Mouse (Mus musculus): ENCODE measurements around the gene Tceanc. TPM values are rescaled to one million over a fixed set of nuclear protein-coding genes. Genes with fewer than 3 reads are reported as not detected.

Tceanc gene
- 7.2 and 8.2 TPM in 2 replicates for polyA plus RNA-seq (2015; fragmentation: Nextera tagmentation; extraction: Ambion mirVana)

DNA sequence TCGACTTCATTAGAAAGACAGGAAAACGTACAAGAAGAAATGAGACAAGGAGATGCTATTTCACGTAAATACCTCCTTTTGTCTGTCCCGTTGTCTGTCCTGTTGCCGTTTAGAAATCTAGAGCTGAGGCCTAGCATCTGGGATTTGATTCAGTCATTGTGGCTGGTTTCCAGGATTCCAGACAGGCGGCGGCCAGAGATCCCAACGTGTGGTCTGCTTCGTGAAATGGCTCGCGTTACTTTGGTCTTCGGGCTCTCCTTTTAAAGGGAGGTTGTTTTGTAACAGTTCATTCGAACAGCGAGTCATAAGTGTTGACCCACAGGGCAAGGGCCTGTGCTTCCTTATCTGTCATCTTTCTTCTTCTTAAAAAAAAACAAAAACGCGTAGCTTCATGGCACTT, at the start of gene Tceanc:
Gene Tceanc, minus strand, starts transcription at position 223 of the 400 bp plus-strand sequence.
- Histone ChIP-seq H3K36me3 (no peaks in the 10 kb centered on the region), H3K4me3 (no peak within 1 kb of the TSS), H3K4me1 (no peaks in the 10 kb centered on the region), H3K9ac (no peak within 1 kb of the TSS), H3K27me3 (peaks cover 10% of the 10 kb centered on the region), H3K27ac (no peak within 1 kb of the TSS), H3K9me3 (no peaks in the 10 kb centered on the region), H3K4me2 (no peak within 1 kb of the TSS)
- WGBS, result 65% methylated on average over 16 of the region's 16 CpGs
- ATAC-seq (ENCODE audit: insufficient number of reproducible peaks, low FRiP score, low TSS enrichment, low read depth), result no peak

- H3K27ac ChIP-seq, result no peak overlapping the region
- no peaks in the 10 kb centered on the region for H3K36me3 ChIP-seq
- 75% methylated on average over 6 of the region's 6 CpGs for WGBS
- H3K4me2 ChIP-seq, result no peak overlapping the region
- no peaks in the 10 kb centered on the region for H3K4me1 ChIP-seq
- no peak overlapping the region for H3K4me3 ChIP-seq
- no peaks in the 10 kb centered on the region for H3K9me3 ChIP-seq
- H3K9ac ChIP-seq, result no peak overlapping the region
- no peak for ATAC-seq (ENCODE audit: insufficient number of reproducible peaks, low FRiP score, low TSS enrichment, low read depth)
- H3K27me3 ChIP-seq, result peaks cover 7% of the 10 kb centered on the region; the same call in 1 of the 2 replicates
These were observed 47.6 kb upstream of the Tceanc start for GRCm38 (mm10) chrX:166565983-166566382.

DNA sequence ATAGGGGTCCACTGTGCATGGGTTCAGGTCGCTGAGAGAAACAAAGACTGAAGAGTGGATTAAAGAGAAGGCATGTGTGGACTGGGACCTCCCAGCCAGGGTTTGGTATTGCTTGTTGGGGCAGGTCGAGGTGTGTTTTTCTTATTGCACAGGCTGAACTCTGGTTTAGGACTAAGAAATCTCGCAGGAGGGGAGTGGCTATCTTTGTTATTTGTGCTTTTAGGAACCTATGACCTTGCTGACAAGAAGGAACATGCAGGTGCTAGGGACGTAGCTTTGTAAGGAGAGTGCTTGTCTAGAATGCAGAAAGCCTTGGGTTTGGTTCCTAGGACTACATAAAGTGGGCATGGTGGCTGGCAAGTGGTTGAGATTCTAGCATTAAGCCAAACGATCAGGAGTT, 47.0 kb upstream of the Tceanc start:
- H3K27ac ChIP-seq, result peak overlapping the region; percentile 69
- no peak overlapping the region for H3K4me2 ChIP-seq
- no peak for ATAC-seq (ENCODE audit: insufficient number of reproducible peaks, low FRiP score, low TSS enrichment, low read depth)
- peaks cover 7% of the 10 kb centered on the region; the same call in 1 of the 2 replicates for H3K27me3 ChIP-seq
- H3K9me3 ChIP-seq, result no peaks in the 10 kb centered on the region
- no peaks in the 10 kb centered on the region for H3K36me3 ChIP-seq
- H3K4me3 ChIP-seq, result no peak overlapping the region
- no peaks in the 10 kb centered on the region for H3K4me1 ChIP-seq
- 50% methylated on average over 5 of the region's 5 CpGs for WGBS
- no peak overlapping the region for H3K9ac ChIP-seq

DNA sequence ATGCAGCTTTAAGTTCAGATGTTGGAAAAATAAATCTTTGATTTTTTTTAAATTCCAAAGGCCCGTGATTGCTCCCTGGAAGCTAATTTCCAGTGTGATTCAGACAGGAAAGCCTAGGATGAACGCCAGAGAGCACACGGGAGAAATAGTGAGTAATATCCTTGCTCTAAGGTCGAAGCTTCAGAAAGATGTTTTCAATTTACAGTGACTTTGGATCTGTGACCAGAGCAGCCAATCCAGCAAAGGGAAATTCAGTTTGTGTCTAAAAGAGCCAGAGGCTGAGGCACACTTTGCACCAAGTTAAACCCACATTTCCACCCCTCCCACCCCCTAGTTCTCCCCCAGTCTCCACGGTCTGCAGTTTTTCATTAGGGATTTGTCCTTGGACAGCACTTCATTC, 46.5 kb upstream of the Tceanc start:
- Histone ChIP-seq H3K9me3 (no peaks in the 10 kb centered on the region), H3K4me2 (no peak overlapping the region), H3K9ac (no peak overlapping the region), H3K4me3 (no peak overlapping the region), H3K27me3 (peaks cover 7% of the 10 kb centered on the region; the same call in 1 of the 2 replicates), H3K27ac (peak overlapping the region; percentile 69), H3K4me1 (no peaks in the 10 kb centered on the region), H3K36me3 (no peaks in the 10 kb centered on the region)
- ATAC-seq (ENCODE audit: insufficient number of reproducible peaks, low FRiP score, low TSS enrichment, low read depth), result no peak
- WGBS, result 33% methylated on average over 5 of the region's 5 CpGs

DNA sequence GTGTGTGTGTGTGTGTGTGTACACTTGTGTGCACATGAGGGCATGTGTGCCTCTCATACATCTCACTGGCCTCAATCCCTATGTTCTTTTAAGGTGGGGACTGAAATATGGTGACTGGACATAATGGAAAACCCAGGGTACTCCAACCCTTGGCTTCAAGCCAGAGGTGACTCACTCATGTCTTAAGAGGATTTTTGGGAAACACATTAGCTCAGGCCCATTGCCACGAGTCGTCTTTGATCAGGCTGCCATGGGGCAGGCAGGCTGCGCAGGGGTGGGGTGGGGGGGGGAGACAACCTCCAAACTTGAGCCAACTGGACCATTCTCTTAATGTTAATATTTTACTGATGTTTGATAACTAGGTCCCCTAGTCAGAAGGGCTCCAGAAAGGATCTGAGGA, 41.0 kb upstream of the Tceanc start:
- H3K27me3 ChIP-seq, result no peaks in the 10 kb centered on the region
- no peak for ATAC-seq (ENCODE audit: insufficient number of reproducible peaks, low FRiP score, low TSS enrichment, low read depth)
- 41% methylated on average over 3 of the region's 3 CpGs for WGBS
- H3K36me3 ChIP-seq, result no peaks in the 10 kb centered on the region
- H3K4me3 ChIP-seq, result no peak overlapping the region
- H3K27ac ChIP-seq, result no peak overlapping the region
- no peak overlapping the region for H3K9ac ChIP-seq
- H3K9me3 ChIP-seq, result no peaks in the 10 kb centered on the region
- H3K4me1 ChIP-seq, result no peaks in the 10 kb centered on the region
- no peak overlapping the region for H3K4me2 ChIP-seq

DNA sequence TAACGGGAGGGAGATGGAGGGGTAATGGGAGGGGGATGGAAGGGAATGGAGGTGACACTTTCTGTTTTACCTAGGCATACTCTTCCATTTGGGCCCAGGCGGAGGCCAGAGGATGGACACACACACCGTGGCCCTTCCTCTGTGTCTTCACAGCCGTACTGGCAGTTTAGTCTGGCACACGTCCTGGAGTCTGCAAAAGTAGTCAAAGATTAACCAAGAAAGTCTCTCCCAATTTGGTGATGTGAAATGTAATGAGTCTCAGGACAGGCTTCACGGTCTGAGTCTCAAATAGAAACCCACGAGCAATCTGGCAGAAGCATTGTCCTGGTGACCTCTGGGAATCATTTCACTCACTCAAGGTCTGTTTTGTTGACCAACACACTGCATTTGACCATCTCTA, 34.0 kb upstream of the Tceanc start:
- H3K27ac ChIP-seq, result no peak overlapping the region
- no peak overlapping the region for H3K4me2 ChIP-seq
- 86% methylated on average over 7 of the region's 7 CpGs for WGBS
- no peak overlapping the region for H3K9ac ChIP-seq
- H3K4me3 ChIP-seq, result no peak overlapping the region
- no peaks in the 10 kb centered on the region for H3K36me3 ChIP-seq
- no peaks in the 10 kb centered on the region for H3K27me3 ChIP-seq
- H3K4me1 ChIP-seq, result no peaks in the 10 kb centered on the region
- no peak for ATAC-seq (ENCODE audit: insufficient number of reproducible peaks, low FRiP score, low TSS enrichment, low read depth)
- no peaks in the 10 kb centered on the region for H3K9me3 ChIP-seq

- no peak for ATAC-seq (ENCODE audit: insufficient number of reproducible peaks, low FRiP score, low TSS enrichment, low read depth)
- Histone ChIP-seq H3K36me3 (no peaks in the 10 kb centered on the region), H3K9ac (no peak overlapping the region), H3K27me3 (no peaks in the 10 kb centered on the region), H3K27ac (no peak overlapping the region), H3K4me3 (no peak overlapping the region), H3K4me2 (no peak overlapping the region), H3K4me1 (no peaks in the 10 kb centered on the region), H3K9me3 (no peaks in the 10 kb centered on the region)
- WGBS, result 81% methylated on average over 2 of the region's 2 CpGs
These were observed 28.1 kb upstream of the Tceanc start for GRCm38 (mm10) chrX:166546495-166546894.

GRCm38 (mm10) chrX:166535138-166535537, 16.8 kb upstream of the Tceanc start:
- H3K9me3 ChIP-seq, result no peaks in the 10 kb centered on the region
- H3K4me2 ChIP-seq, result no peak overlapping the region
- no peaks in the 10 kb centered on the region for H3K36me3 ChIP-seq
- no peak overlapping the region for H3K27ac ChIP-seq
- no peak overlapping the region for H3K4me3 ChIP-seq
- H3K9ac ChIP-seq, result no peak overlapping the region
- H3K4me1 ChIP-seq, result no peaks in the 10 kb centered on the region
- peaks cover 8% of the 10 kb centered on the region for H3K27me3 ChIP-seq
- no peak for ATAC-seq (ENCODE audit: insufficient number of reproducible peaks, low FRiP score, low TSS enrichment, low read depth)
- WGBS, result 65% methylated on average over 4 of the region's 4 CpGs

GRCm38 (mm10) chrX:166533432-166533831, 15.1 kb upstream of the Tceanc start:
- H3K4me3 ChIP-seq, result no peak overlapping the region
- no peak for ATAC-seq (ENCODE audit: insufficient number of reproducible peaks, low FRiP score, low TSS enrichment, low read depth)
- H3K9ac ChIP-seq, result no peak overlapping the region
- no peaks in the 10 kb centered on the region for H3K4me1 ChIP-seq
- 85% methylated on average over 4 of the region's 4 CpGs for WGBS
- no peaks in the 10 kb centered on the region for H3K9me3 ChIP-seq
- no peak overlapping the region for H3K27ac ChIP-seq
- H3K4me2 ChIP-seq, result no peak overlapping the region
- no peaks in the 10 kb centered on the region for H3K36me3 ChIP-seq
- peaks cover 8% of the 10 kb centered on the region for H3K27me3 ChIP-seq

GRCm38 (mm10) chrX:166531671-166532070, 13.3 kb upstream of the Tceanc start:
- Histone ChIP-seq H3K4me1 (no peaks in the 10 kb centered on the region), H3K4me2 (no peak overlapping the region), H3K36me3 (no peaks in the 10 kb centered on the region), H3K9me3 (no peaks in the 10 kb centered on the region), H3K27me3 (peaks cover 6% of the 10 kb centered on the region), H3K27ac (no peak overlapping the region), H3K4me3 (no peak overlapping the region), H3K9ac (no peak overlapping the region)
- WGBS, result 50% methylated on average over 6 of the region's 6 CpGs
- no peak for ATAC-seq (ENCODE audit: insufficient number of reproducible peaks, low FRiP score, low TSS enrichment, low read depth)

DNA sequence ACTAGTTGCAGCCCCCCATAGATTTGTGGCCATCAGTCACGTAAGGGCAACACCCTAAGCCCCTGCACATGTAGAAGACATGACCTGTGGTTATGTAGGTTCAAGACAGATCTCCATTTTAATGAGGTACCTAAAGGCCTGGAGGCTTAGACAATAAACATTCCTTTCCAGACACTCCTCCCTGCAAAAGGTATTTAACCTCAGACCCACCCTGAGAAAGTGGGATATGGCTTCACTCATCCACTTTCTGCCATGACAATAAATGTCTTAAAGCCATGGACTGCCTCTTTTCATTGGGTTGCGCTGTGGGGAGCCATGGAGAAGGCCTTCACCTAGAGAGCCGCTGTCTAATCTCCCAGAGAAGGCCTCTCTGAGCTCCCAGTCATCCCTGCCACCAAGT, 9.8 kb upstream of the Tceanc start:
- H3K36me3 ChIP-seq, result no peaks in the 10 kb centered on the region
- no peak overlapping the region for H3K9ac ChIP-seq
- no peak overlapping the region for H3K27ac ChIP-seq
- no peaks in the 10 kb centered on the region for H3K4me1 ChIP-seq
- peaks cover 4% of the 10 kb centered on the region; the same call in 1 of the 2 replicates for H3K27me3 ChIP-seq
- no peak for ATAC-seq (ENCODE audit: insufficient number of reproducible peaks, low FRiP score, low TSS enrichment, low read depth)
- H3K4me3 ChIP-seq, result no peak overlapping the region
- H3K4me2 ChIP-seq, result no peak overlapping the region
- WGBS, result 79% methylated on average over 3 of the region's 3 CpGs
- no peaks in the 10 kb centered on the region for H3K9me3 ChIP-seq

GRCm38 (mm10) chrX:166525637-166526315, 7.4 kb upstream of the Tceanc start:
- Histone ChIP-seq H3K27me3 (no peaks in the 10 kb centered on the region), H3K36me3 (no peaks in the 10 kb centered on the region), H3K27ac (no peak overlapping the region), H3K4me2 (no peak overlapping the region), H3K9ac (no peak overlapping the region), H3K4me1 (no peaks in the 10 kb centered on the region), H3K4me3 (no peak overlapping the region), H3K9me3 (no peaks in the 10 kb centered on the region)
- 88% methylated on average over 2 of the region's 2 CpGs for WGBS
- ATAC-seq (ENCODE audit: insufficient number of reproducible peaks, low FRiP score, low TSS enrichment, low read depth), result no peak

- ATAC-seq (ENCODE audit: insufficient number of reproducible peaks, low FRiP score, low TSS enrichment, low read depth), result no peak
- H3K27ac ChIP-seq, result no peak overlapping the region
- H3K4me3 ChIP-seq, result no peak overlapping the region
- no peak overlapping the region for H3K4me2 ChIP-seq
- peaks cover 10% of the 10 kb centered on the region; the same call in 1 of the 2 replicates for H3K27me3 ChIP-seq
- H3K9me3 ChIP-seq, result no peaks in the 10 kb centered on the region
- no peaks in the 10 kb centered on the region for H3K36me3 ChIP-seq
- WGBS, result 79% methylated on average over 5 of the region's 5 CpGs
- no peak overlapping the region for H3K9ac ChIP-seq
- H3K4me1 ChIP-seq, result no peaks in the 10 kb centered on the region
These were observed 2.4 kb upstream of the Tceanc start for GRCm38 (mm10) chrX:166520782-166521181.

Measured in limb, embryonic 15.5 days (tissue).